Mouse (Mus musculus): ENCODE data around the gene Gm11111.
"Not testable (repeated sequence)": the region's sequence is repeated elsewhere in the genome, so short reads cannot be mapped to it uniquely, and the experiment has no call there.

Gm11111 gene

GRCm38 (mm10) chr5:98552395-98552794, at the start of gene Gm11111:
Gene Gm11111 (plus strand): TSS chr5:98552695.
- no peak for DNase-seq

- no peak for DNase-seq
Measured at GRCm38 (mm10) chr5:98516214-98516613, 36.3 kb upstream of the Gm11111 start.

GRCm38 (mm10) chr5:98520118-98520517, 32.4 kb upstream of the Gm11111 start:
- DNase-seq, result no peak

GRCm38 (mm10) chr5:98522270-98522977, 30.1 kb upstream of the Gm11111 start:
- DNase-seq, result no peak

- no peak for DNase-seq
Measured at GRCm38 (mm10) chr5:98523050-98523449, 29.4 kb upstream of the Gm11111 start.

GRCm38 (mm10) chr5:98523783-98524182, 28.7 kb upstream of the Gm11111 start:
- no peak for DNase-seq

- no peak for DNase-seq
Measured at GRCm38 (mm10) chr5:98541333-98541732, 11.2 kb upstream of the Gm11111 start.

GRCm38 (mm10) chr5:98550285-98550684, 2.2 kb upstream of the Gm11111 start:
- DNase-seq, result no peak

GRCm38 (mm10) chr5:98550873-98551272, 1.6 kb upstream of the Gm11111 start:
- no peak for DNase-seq

- DNase-seq, result no peak
Measured at GRCm38 (mm10) chr5:98552811-98553601, 511 bp downstream of the Gm11111 start.

- DNase-seq, result no peak
Measured at GRCm38 (mm10) chr5:98561301-98561700, 8.8 kb downstream of the Gm11111 start.

- DNase-seq, result no peak
Measured at GRCm38 (mm10) chr5:98562806-98563205, 10.3 kb downstream of the Gm11111 start.

GRCm38 (mm10) chr5:98563801-98564200, 11.3 kb downstream of the Gm11111 start:
- no peak for DNase-seq

- no peak for DNase-seq
Measured at GRCm38 (mm10) chr5:98566461-98567193, 14.1 kb downstream of the Gm11111 start.

- DNase-seq, result no peak
Measured at GRCm38 (mm10) chr5:98568481-98568880, 16.0 kb downstream of the Gm11111 start.

- no peak for DNase-seq
Measured at GRCm38 (mm10) chr5:98569029-98569513, 16.6 kb downstream of the Gm11111 start.

GRCm38 (mm10) chr5:98572392-98572791, 19.9 kb downstream of the Gm11111 start:
- peak; percentile 6 to 16 for DNase-seq

GRCm38 (mm10) chr5:98574711-98575470, 22.4 kb downstream of the Gm11111 start:
- DNase-seq, result no peak

GRCm38 (mm10) chr5:98575471-98575834, 23.0 kb downstream of the Gm11111 start:
- DNase-seq, result no peak

- not testable (repeated sequence) for DNase-seq
Measured at GRCm38 (mm10) chr5:98576538-98576937, 24.0 kb downstream of the Gm11111 start.

- no peak for DNase-seq
Measured at GRCm38 (mm10) chr5:98578398-98578797, 25.9 kb downstream of the Gm11111 start.

- DNase-seq, result no peak
Measured at GRCm38 (mm10) chr5:98580811-98581210, 28.3 kb downstream of the Gm11111 start.

- DNase-seq, result no peak
Measured at GRCm38 (mm10) chr5:98582051-98582450, 29.6 kb downstream of the Gm11111 start.
